Mouse (Mus musculus): ENCODE results near the gene Iqgap2. TPM values are rescaled to one million over a fixed set of nuclear protein-coding genes. Genes with fewer than 3 reads are reported as not detected.

Gene Iqgap2
- total and polyA plus RNA-seq, 3 experiments, result 0.08 to 0.14 (median 0.11) TPM

DNA sequence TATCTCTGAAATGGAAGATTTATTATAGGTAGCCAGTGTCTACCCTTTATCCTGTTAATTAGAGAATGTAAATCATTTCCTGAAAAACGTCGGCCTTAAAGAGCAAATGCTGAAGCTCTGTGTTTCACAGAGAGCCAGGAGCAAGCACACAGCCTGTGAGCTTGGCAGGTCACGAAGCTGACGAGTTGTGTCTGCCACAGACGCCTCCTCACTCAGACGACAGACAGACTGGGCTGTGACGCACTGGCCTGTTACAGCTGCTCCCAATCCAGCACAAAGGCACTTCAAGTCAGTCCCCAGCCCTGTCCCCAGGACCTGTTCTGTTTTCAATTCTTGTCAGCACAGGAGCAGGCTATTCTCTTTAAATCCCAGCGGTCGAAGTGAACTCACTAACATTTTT is 236.4 kb downstream of the Iqgap2 start:
- no peaks in the 10 kb centered on the region for H3K36me3 ChIP-seq (replicated peaks in 1 of 2; ENCODE audit: control insufficient read depth in 1 of 2, insufficient read depth in 1 of 2, low read length in 1 of 2)
- in situ Hi-C loops (cut with MboI; ENCODE audit: low pct_ligation_motif_present, low pct_unique_long_range_greater_than_20kb, low sequenced_read_pairs), result no loop called here
- TF ChIP-seq ELF1 (IDR thresholded peaks at IDR 0.05; ENCODE audit: low read depth, low read length) (no peak), UBTF (IDR thresholded peaks at IDR 0.05; ENCODE audit: low read depth, low read length) (no peak), ZNF384 (IDR thresholded peaks at IDR 0.05; ENCODE audit: low read depth, low read length) (no peak), RCOR1 (conservative IDR thresholded peaks at IDR 0.05; ENCODE audit: low read depth, low read length) (no peak), POLR2AphosphoS2 (IDR thresholded peaks at IDR 0.05; ENCODE audit: low read depth, low read length) (no peak), USF1 (IDR thresholded peaks at IDR 0.05; ENCODE audit: low read depth, low read length) (no peak), E2F4 (IDR thresholded peaks at IDR 0.05; ENCODE audit: insufficient replicate concordance, low read depth, low read length) (no peak), USF2 (conservative IDR thresholded peaks at IDR 0.05; ENCODE audit: low read depth, low read length) (no peak), SIN3A (IDR thresholded peaks at IDR 0.05; ENCODE audit: low read length) (no peak), BHLHE40 (IDR thresholded peaks at IDR 0.05; ENCODE audit: low read depth, low read length) (no peak), KAT2A (IDR thresholded peaks at IDR 0.05; ENCODE audit: insufficient replicate concordance, low read length) (no peak), TCF12 (IDR thresholded peaks at IDR 0.05; ENCODE audit: low read depth, low read length) (no peak), MEF2A (IDR thresholded peaks at IDR 0.05; ENCODE audit: borderline replicate concordance, low read depth, low read length) (no peak), CTCF (conservative IDR thresholded peaks at IDR 0.05 in 1 of 2, IDR thresholded peaks at IDR 0.05 in 1 of 2; ENCODE audit: low read depth in 2 of 2, low read length in 2 of 2) (no peak), ZMIZ1 (IDR thresholded peaks at IDR 0.05; ENCODE audit: low read depth, low read length) (no peak), SMC3 (IDR thresholded peaks at IDR 0.05; ENCODE audit: low read depth, low read length) (no peak), PAX5 (IDR thresholded peaks at IDR 0.05; ENCODE audit: low read length) (no peak), POLR2A (IDR thresholded peaks at IDR 0.05; ENCODE audit: low read depth, low read length) (no peak), TBP (conservative IDR thresholded peaks at IDR 0.05; ENCODE audit: low read depth, low read length) (no peak)
- H3K9me3 ChIP-seq (replicated peaks; ENCODE audit: low read length), result peaks cover 5% of the 10 kb centered on the region
- no peak overlapping the region for H3K27ac ChIP-seq (ENCODE audit: insufficient read depth, low read depth)
- H3K79me2 ChIP-seq (replicated peaks; ENCODE audit: control insufficient read depth, extremely low read depth, insufficient read depth, poor library complexity, severe bottlenecking), result no peaks in the 10 kb centered on the region
- peaks cover 4% of the 10 kb centered on the region for H3K27me3 ChIP-seq (replicated peaks)
- dilution Hi-C loops (cut with MboI; ENCODE audit: extremely low pct_ligation_motif_present, extremely low pct_unique_long_range_greater_than_20kb, low sequenced_read_pairs), result no loop called here
- H3K4me1 ChIP-seq (ENCODE audit: control insufficient read depth in 1 of 2, insufficient read depth in 2 of 2), result no peaks in the 10 kb centered on the region
- DNase-seq (ENCODE audit: extremely low read depth), result no peak
- H3K4me2 ChIP-seq (ENCODE audit: insufficient read depth, low read depth, poor library complexity, severe bottlenecking), result no peak overlapping the region
- H3K9ac ChIP-seq (ENCODE audit: insufficient read depth, low read depth), result no peak overlapping the region
- no peak overlapping the region for H3K4me3 ChIP-seq (replicated peaks in 1 of 3; ENCODE audit: low read depth in 2 of 3, low read length in 2 of 3, poor library complexity in 1 of 3)

DNA sequence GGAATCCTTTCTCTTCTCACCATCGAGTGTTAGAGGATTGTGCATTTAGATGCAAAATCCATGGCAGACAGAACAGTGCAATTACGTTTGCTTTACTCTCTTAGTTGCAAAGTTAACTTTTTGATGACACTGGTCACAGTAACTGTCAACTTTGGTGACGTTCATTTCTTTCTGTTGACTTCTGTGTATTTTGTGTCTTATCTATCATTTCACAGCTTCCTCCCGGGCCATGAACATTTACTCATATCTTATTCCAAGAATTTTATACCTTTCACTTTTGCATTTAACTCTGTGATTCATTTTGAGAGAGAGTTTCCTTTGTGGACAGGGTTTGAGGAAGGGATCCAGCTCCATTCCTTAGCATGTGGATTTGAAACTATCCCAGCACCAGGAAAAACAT is 238.0 kb downstream of the Iqgap2 start:
- Histone ChIP-seq H3K4me2 (ENCODE audit: insufficient read depth, low read depth, poor library complexity, severe bottlenecking) (no peak overlapping the region), H3K27ac (ENCODE audit: insufficient read depth, low read depth) (no peak overlapping the region), H3K4me3 (replicated peaks in 1 of 3; ENCODE audit: low read depth in 2 of 3, low read length in 2 of 3, poor library complexity in 1 of 3) (no peak overlapping the region), H3K9ac (ENCODE audit: insufficient read depth, low read depth) (no peak overlapping the region), H3K79me2 (replicated peaks; ENCODE audit: control insufficient read depth, extremely low read depth, insufficient read depth, poor library complexity, severe bottlenecking) (no peaks in the 10 kb centered on the region), H3K27me3 (replicated peaks) (peaks cover 4% of the 10 kb centered on the region), H3K4me1 (ENCODE audit: control insufficient read depth in 1 of 2, insufficient read depth in 2 of 2) (no peaks in the 10 kb centered on the region), H3K36me3 (replicated peaks in 1 of 2; ENCODE audit: control insufficient read depth in 1 of 2, insufficient read depth in 1 of 2, low read length in 1 of 2) (no peaks in the 10 kb centered on the region), H3K9me3 (replicated peaks; ENCODE audit: low read length) (no peaks in the 10 kb centered on the region)
- in situ Hi-C loops (cut with MboI; ENCODE audit: low pct_ligation_motif_present, low pct_unique_long_range_greater_than_20kb, low sequenced_read_pairs) (no loop called here), dilution Hi-C loops (cut with MboI; ENCODE audit: extremely low pct_ligation_motif_present, extremely low pct_unique_long_range_greater_than_20kb, low sequenced_read_pairs) (no loop called here)
- no peak for TF ChIP-seq USF2 (conservative IDR thresholded peaks at IDR 0.05; ENCODE audit: low read depth, low read length)
- TF ChIP-seq HCFC1 (IDR thresholded peaks at IDR 0.05; ENCODE audit: low read depth, low read length), result no peak
- TF ChIP-seq MAX (IDR thresholded peaks at IDR 0.05; ENCODE audit: low read length), result no peak
- no peak for TF ChIP-seq MXI1 (IDR thresholded peaks at IDR 0.05; ENCODE audit: low read depth, low read length)
- TF ChIP-seq POLR2A (IDR thresholded peaks at IDR 0.05; ENCODE audit: low read depth, low read length), result no peak
- no peak for TF ChIP-seq UBTF (IDR thresholded peaks at IDR 0.05; ENCODE audit: low read depth, low read length)
- no peak for TF ChIP-seq BHLHE40 (IDR thresholded peaks at IDR 0.05; ENCODE audit: low read depth, low read length)
- no peak for TF ChIP-seq MEF2A (IDR thresholded peaks at IDR 0.05; ENCODE audit: borderline replicate concordance, low read depth, low read length)
- TF ChIP-seq JUND (conservative IDR thresholded peaks at IDR 0.05; ENCODE audit: low read depth, low read length), result no peak
- TF ChIP-seq CHD1 (IDR thresholded peaks at IDR 0.05; ENCODE audit: low read depth, low read length), result no peak
- TF ChIP-seq RCOR1 (conservative IDR thresholded peaks at IDR 0.05; ENCODE audit: low read depth, low read length), result no peak
- TF ChIP-seq MYC (IDR thresholded peaks at IDR 0.05; ENCODE audit: low read depth, low read length), result no peak
- TF ChIP-seq TCF12 (IDR thresholded peaks at IDR 0.05; ENCODE audit: low read depth, low read length), result no peak
- no peak for TF ChIP-seq PAX5 (IDR thresholded peaks at IDR 0.05; ENCODE audit: low read length)
- no peak for TF ChIP-seq SIN3A (IDR thresholded peaks at IDR 0.05; ENCODE audit: low read length)
- TF ChIP-seq CHD2 (IDR thresholded peaks at IDR 0.05; ENCODE audit: low read length), result no peak
- no peak for DNase-seq (ENCODE audit: extremely low read depth)
